Mouse (Mus musculus) gastrocnemius, postnatal 10 days (tissue): Measurements from ENCODE around the gene Mucl2. TPM values are rescaled to one million over a fixed set of nuclear protein-coding genes. Genes with fewer than 3 reads are reported as not detected.
"Not testable (repeated sequence)": the region's sequence is repeated elsewhere in the genome, so short reads cannot be mapped to it uniquely, and the experiment has no call there.

Source experiments
- DNase-seq: peaks from one replicate; pipeline ENCODE4 v3.0.0; 2021; ENCODE audit warnings: mixed read lengths
- long read RNA-seq, 2 experiments: library from polyadenylated mRNA; stranded (forward); transcript quantifications; one replicate each; pipeline ENCODE4 v2.0.0; 2021
- microRNA-seq, 2 experiments: library from miRNA; unstranded; fragments of <30 nt; microRNA quantifications; one replicate each; pipeline ENCODE4 v1.2.0; 2021
- total RNA-seq, 2 experiments: library from RNA; stranded (reverse); gene quantifications; 2 replicates each; pipeline ENCODE4 v1.2.3; 2021

Gene Mucl2
- total RNA-seq, result not detected
- long read RNA-seq, experiment 1, result 0 reads
- long read RNA-seq, experiment 2, result 0 reads

- DNase-seq, result no peak
Measured at GRCm38 (mm10) chr15:103899212-103899611, at the start of gene Mucl2. Mucl2 (minus strand) TSS chr15:103899312.

- not testable (repeated sequence) for DNase-seq
Measured at GRCm38 (mm10) chr15:103913061-103913460, 13.9 kb upstream of the Mucl2 start.

Small RNA genes lying within 50 kb of the gene (microRNA-seq; reads per million reads assigned to microRNA genes)
- gene Gm22852, result 0 reads per million in 2 experiments

Other genes starting within 250 kb of the Mucl2 start
- not detected for gene Mucl1, start 143.8 kb downstream of the Mucl2 start, total RNA-seq